Mouse (Mus musculus) midbrain, embryonic 11.5 days (tissue): ENCODE data around the gene Plxnc1. TPM values are rescaled to one million over a fixed set of nuclear protein-coding genes. Genes with fewer than 3 reads are reported as not detected.

ENCODE experiments used
- ATAC-seq: fragments of 200-750 bp; cut with Nextera tagmentation; 2 replicates; pipeline ENCODE4 v1.8.0; 2017; ENCODE audit warnings: moderate TSS enrichment, moderate library complexity; ENCODE audit not compliant: low FRiP score
- DNase-seq: peaks from one replicate; pipeline ENCODE4 v3.0.0; 2015; ENCODE audit warnings: low spot score; ENCODE audit errors: missing footprints
- H3K27ac ChIP-seq: fragments of 300-500 bp; sonication (generic); 2 replicates; pipeline ENCODE4 v1.5.1; 2014; ENCODE audit warnings: low read depth, low read length
- H3K27me3 ChIP-seq: fragments of 300-500 bp; sonication (generic); 2 replicates; pipeline ENCODE4 v1.6.1; 2014; ENCODE audit warnings: mild to moderate bottlenecking, low read length, moderate library complexity, mixed read lengths; ENCODE audit not compliant: control insufficient read depth, insufficient read depth
- H3K36me3 ChIP-seq: fragments of 300-500 bp; sonication (generic); 2 replicates; pipeline ENCODE4 v1.6.1; 2014; ENCODE audit warnings: mild to moderate bottlenecking, low read length, moderate library complexity, mixed read lengths; ENCODE audit not compliant: control insufficient read depth, insufficient read depth
- H3K4me1 ChIP-seq: fragments of 300-500 bp; sonication (generic); 2 replicates; pipeline ENCODE4 v1.6.1; 2014; ENCODE audit warnings: low read length; ENCODE audit not compliant: control insufficient read depth, insufficient read depth
- H3K4me2 ChIP-seq: fragments of 300-500 bp; sonication (generic); 2 replicates; pipeline ENCODE4 v1.6.1; 2014; ENCODE audit warnings: mild to moderate bottlenecking, moderate library complexity
- H3K4me3 ChIP-seq: fragments of 300-500 bp; sonication (generic); 2 replicates; pipeline ENCODE4 v1.5.1; 2014; ENCODE audit warnings: low read depth, low read length
- H3K9ac ChIP-seq: fragments of 300-500 bp; sonication (generic); 2 replicates; pipeline ENCODE4 v1.6.1; 2014; ENCODE audit warnings: low read length
- H3K9me3 ChIP-seq: fragments of 300-500 bp; sonication (generic); 2 replicates; pipeline ENCODE4 v1.6.1; 2016; ENCODE audit warnings: low read length; ENCODE audit not compliant: control insufficient read depth
- WGBS: fragments of 180-500 bp; shearing (Covaris S2); extraction: QIAGEN DNeasy Blood & Tissue Kit; methylation state at CpG from one replicate; pipeline ENCODE4 v1.1.7; 2014; 5-methylcytosine and 5-hydroxymethylcytosine counted together
- polyA plus RNA-seq: library from polyadenylated mRNA; unstranded; fragments of >200 nt; fragmentation: Nextera tagmentation; extraction: Ambion mirVana; gene quantifications from 2 replicates; pipeline ENCODE4 v1.2.1, GENCODE M21; 2014

The Plxnc1 gene
- polyA plus RNA-seq, 1 experiment from 2014 or later, result 6.3 TPM

DNA sequence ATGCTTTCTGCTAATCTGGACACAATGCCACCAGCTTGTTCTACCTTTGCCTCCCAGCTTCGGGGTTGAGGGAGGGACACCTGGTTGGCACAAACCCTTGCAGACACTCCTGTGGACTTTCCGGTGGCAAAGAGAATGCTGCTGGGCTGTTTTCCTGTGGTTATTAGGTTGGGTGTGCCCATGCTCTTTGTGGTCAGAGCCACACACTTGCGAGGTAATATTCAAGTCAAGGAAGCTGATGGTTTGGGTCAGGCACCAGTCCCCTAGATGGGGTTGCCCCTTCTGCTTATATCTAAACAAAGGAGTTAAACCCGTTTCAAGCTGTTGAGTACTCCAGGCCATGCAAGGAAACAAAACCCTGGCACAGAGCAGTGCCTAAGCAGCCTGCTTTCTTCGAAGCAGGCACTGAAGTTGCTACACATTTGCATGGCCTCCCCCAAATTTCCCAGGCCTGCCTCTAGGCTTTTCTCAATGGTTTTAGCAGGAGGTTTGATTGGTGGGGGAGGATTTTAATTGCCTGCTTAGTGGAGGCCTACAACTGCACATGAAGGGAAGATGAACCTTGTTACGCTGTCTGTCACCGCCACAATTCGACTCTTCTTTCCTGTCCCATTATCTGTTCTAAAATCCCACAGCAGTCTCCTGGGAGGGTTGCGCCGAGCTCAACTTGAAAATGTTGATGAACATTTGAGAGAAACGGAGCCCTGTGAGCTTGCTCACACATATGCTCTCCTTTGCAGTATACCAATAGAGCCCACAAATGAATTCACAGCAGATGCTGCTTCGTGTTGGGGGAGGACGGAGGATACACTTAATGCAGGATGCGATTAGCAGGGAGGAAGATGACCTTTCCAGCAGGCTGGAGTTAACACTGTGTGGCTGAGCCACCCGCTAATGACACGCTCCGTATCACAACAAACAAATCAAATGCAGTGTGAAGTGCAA is 132.5 kb downstream of the Plxnc1 start:
- Histone ChIP-seq H3K36me3 (no peaks in the 10 kb centered on the region), H3K27me3 (no peaks in the 10 kb centered on the region), H3K9me3 (no peaks in the 10 kb centered on the region), H3K4me2 (no peak overlapping the region), H3K4me3 (no peak overlapping the region), H3K4me1 (peaks cover 3% of the 10 kb centered on the region; the same call in 1 of the 2 replicates), H3K9ac (0 out of 2 replicates have a peak overlapping the region, but pooled peaks have one; percentile 12), H3K27ac (peak overlapping the region; percentile 14; the same call in 1 of the 2 replicates)
- peak; percentile 61; the same call in 1 of the 2 replicates for ATAC-seq
- 71% methylated on average over 17 of the region's 17 CpGs for WGBS
- no peak for DNase-seq

DNA sequence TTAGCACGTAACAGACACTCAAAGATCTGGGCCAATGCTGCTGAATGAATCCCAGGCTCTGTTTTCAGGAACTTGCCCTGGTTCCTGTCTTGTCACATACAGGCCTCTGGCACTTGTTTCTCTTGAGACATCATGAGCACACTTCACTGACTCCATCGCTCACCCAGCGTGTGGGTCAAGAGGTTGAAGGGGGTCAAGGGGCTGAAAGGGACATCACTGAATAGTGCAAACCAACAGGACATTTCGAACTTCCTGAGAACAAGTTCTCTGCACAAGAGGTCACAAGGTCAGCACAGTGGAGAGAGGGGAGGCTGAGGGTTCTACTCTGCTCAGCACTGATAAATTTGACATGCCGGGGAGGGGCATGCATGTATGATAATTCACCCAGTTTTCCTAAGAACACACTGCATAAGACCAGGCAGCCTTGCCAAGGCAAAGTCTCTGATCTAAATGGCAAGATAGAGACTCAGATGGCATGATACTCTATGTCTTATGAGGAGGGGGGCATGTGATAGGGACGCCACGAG is 134.6 kb downstream of the Plxnc1 start:
- peaks cover 3% of the 10 kb centered on the region; the same call in 1 of the 2 replicates for H3K4me1 ChIP-seq
- no peak overlapping the region for H3K27ac ChIP-seq
- no peaks in the 10 kb centered on the region for H3K9me3 ChIP-seq
- ATAC-seq, result no peak
- no peak overlapping the region for H3K4me3 ChIP-seq
- WGBS, result 77% methylated on average over 7 of the region's 7 CpGs
- no peak overlapping the region for H3K4me2 ChIP-seq
- no peak for DNase-seq
- no peaks in the 10 kb centered on the region for H3K36me3 ChIP-seq
- H3K27me3 ChIP-seq, result no peaks in the 10 kb centered on the region
- no peak overlapping the region for H3K9ac ChIP-seq

DNA sequence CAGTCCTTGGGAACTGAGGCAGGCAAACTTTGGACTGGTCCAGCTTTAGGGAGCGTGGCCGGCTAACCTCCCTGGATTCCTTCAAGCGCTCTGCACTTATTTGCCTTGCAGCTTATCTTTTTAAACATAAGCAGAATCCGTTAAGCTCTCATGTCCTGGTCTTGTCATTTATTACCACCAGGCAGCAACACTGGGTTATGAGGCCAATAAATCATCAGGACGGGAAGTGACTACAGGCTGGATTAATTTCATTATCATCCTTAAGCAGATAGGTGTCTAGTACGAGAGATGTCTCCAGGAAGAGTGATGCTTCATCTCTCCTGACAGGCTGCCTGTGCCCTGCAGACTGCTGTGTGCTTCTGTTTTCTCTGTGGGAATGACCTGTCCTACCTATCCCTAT is 136.4 kb downstream of the Plxnc1 start:
- Histone ChIP-seq H3K4me1 (peaks cover 3% of the 10 kb centered on the region; the same call in 1 of the 2 replicates), H3K4me3 (no peak overlapping the region), H3K4me2 (no peak overlapping the region), H3K27me3 (no peaks in the 10 kb centered on the region), H3K36me3 (no peaks in the 10 kb centered on the region), H3K27ac (no peak overlapping the region), H3K9ac (no peak overlapping the region), H3K9me3 (no peaks in the 10 kb centered on the region)
- no peak for ATAC-seq
- no peak for DNase-seq
- WGBS, result 84% methylated on average over 6 of the region's 6 CpGs

DNA sequence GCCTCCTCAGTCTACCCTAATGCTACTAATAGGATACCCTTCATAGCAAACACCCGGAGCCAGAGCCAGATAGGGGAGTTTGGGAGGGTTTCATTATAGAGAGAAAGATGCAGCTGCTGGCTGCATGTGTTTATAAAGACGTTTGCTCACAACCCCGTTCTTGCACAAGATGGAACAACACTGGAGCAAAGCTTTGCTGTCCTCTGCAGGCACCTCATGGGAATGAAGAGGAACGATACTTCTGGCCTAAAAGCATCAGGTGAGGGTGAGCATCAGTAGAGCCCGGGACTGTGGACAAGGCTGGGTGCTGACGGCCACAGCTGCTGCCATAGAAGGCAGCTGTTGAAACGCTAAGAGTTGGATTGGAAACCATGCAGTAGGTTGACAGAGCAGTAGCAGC is 137.3 kb downstream of the Plxnc1 start:
- Histone ChIP-seq H3K4me1 (no peaks in the 10 kb centered on the region; the same call in 1 of the 2 replicates), H3K4me3 (no peak overlapping the region), H3K27ac (no peak overlapping the region), H3K27me3 (no peaks in the 10 kb centered on the region), H3K9ac (no peak overlapping the region), H3K9me3 (no peaks in the 10 kb centered on the region), H3K4me2 (no peak overlapping the region), H3K36me3 (no peaks in the 10 kb centered on the region)
- ATAC-seq (no peak), DNase-seq (no peak)
- 87% methylated on average over 7 of the region's 7 CpGs for WGBS

DNA sequence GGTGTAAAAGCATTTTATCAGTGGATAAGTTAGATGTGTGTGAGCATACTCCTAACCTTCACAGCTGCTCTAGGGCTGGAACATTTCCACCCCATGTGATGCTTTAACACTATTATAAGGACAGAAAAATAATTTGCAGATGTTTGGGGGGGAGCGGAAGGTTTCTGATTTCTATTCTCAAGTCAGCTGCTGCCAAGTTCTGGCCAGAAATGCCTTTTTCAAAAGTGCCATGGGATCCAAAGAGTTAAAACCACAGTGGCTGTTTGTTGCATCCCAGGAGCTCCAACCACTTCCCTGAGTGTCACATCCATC is 139.8 kb downstream of the Plxnc1 start:
- Histone ChIP-seq H3K4me2 (no peak overlapping the region), H3K36me3 (no peaks in the 10 kb centered on the region), H3K27ac (no peak overlapping the region), H3K27me3 (no peaks in the 10 kb centered on the region), H3K4me1 (no peaks in the 10 kb centered on the region), H3K9ac (no peak overlapping the region), H3K9me3 (no peaks in the 10 kb centered on the region), H3K4me3 (no peak overlapping the region)
- 97% methylated on average over 1 of the region's 1 CpGs for WGBS
- DNase-seq, result no peak
- ATAC-seq, result no peak

DNA sequence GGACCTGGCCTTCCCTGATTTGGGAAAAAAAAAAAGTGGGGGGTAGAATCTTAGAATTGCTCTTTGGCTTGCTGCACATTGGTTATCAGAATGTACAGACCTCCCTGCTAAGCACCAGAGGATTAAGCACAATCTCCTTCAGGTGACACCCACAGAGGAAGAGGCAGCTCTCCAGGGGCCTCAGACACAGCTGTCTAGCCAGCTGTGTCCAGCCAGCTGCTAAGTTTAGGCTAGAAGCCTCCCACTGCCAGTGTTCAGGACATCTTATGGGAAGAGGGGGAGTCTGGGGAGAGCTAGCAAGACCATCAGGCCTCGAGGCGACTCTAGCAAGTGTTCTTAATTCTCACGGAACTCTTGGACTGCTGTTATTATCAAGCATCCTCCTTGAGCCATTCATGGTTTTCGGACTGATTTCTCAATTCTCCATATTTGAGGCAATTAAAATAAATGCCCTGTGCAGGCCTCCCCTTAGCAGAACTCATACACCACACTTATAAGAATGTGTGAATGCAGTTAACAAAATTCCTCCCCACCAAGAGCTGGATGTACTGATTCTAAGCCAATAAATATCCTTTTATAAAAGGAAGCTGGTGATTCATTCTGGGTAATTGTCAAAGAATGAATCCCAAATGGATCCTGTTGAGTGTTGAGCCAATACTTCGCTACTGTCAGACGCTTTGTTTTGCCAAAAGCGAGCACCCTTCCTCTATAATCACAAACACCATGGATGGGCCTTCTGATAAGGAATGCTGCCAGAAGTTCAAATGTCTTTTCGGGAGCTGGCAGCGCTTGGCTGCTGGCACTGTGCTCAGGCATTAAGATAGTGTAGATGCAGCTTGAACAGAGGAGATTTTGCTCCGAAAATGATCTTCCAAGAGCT is 140.4 kb downstream of the Plxnc1 start:
- no peak overlapping the region for H3K9ac ChIP-seq
- 88% methylated on average over 10 of the region's 10 CpGs for WGBS

DNA sequence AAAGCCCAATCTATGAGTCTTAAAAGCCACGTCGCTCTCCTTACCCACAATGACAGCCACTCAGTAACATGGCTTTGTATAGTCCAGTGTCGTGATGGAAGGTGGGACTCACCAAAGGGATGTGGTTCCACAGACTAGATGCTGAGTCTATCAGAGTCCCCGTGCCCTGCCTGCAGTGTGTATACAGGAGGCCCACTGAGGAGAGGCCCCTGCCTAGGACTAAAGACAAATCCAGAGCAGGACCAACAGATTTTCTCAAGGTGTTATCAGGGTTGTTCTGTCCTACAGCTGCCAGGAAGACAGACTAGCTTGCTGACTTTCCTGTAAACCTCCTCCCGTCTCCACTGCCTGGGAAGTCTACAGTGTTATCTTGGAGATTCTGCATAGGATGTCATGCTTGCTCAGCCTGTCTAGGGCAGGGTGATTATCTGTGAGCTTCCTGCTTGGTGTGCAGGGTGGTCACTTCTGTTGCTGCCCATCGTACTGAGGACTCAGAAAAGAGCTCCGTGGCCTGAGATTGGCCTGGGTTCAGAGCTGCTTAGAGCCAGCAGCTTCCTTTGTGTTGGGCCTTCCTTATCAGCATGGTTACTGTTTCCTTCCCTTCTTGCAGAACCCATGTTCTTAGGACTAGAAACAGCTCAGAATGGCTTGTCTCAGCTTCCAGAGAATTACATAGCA is 143.8 kb downstream of the Plxnc1 start:
- Histone ChIP-seq H3K4me2 (no peak overlapping the region), H3K9me3 (no peaks in the 10 kb centered on the region), H3K27me3 (no peaks in the 10 kb centered on the region), H3K36me3 (no peaks in the 10 kb centered on the region), H3K9ac (no peak overlapping the region), H3K4me3 (no peak overlapping the region), H3K27ac (no peak overlapping the region), H3K4me1 (no peaks in the 10 kb centered on the region)
- DNase-seq (no peak), ATAC-seq (no peak)
- WGBS, result 89% methylated on average over 7 of the region's 7 CpGs

More for the DNA sequence above, 140.4 kb downstream of the Plxnc1 start:
- Histone ChIP-seq H3K4me3 (no peak overlapping the region), H3K9me3 (no peaks in the 10 kb centered on the region), H3K4me2 (no peak overlapping the region), H3K27me3 (no peaks in the 10 kb centered on the region), H3K36me3 (no peaks in the 10 kb centered on the region), H3K27ac (no peak overlapping the region), H3K4me1 (no peaks in the 10 kb centered on the region)
- no peak for DNase-seq
- no peak for ATAC-seq

DNA sequence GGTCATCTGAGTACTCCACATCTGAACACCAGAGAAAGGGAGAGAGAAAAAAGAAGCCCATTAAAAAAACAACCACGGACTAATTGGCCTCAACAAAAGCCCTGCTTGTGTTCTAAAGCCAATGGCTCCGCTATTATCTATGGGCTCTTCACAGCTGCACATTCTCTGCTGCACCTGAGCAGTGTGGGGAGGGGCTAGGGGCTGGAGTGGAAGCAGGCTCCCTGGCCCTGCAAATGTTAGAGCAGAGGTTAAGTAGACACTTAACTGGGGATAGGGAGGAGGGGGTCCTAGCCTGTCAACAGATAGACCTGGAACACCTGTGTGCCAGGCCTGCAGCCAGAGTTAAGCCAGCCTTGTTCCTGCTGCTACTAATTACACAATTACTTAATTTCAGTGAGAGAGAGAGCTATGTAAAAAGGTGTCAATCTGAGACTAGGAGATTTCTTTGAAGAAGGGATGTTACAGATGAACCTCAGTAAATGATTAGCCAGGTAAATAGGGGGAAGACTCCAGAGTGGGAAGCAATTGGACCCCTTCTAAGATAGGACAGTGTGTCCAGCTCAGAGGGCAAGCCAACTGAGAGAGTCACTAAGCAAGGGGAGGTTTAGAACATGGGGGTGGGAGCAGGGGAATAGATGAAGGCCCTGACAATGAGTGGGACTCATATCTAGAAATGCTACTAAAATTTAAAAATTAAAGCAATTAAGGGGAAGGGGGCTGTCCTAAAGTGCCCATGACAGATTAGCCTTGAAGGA is 145.0 kb downstream of the Plxnc1 start:
- DNase-seq (no peak), ATAC-seq (no peak)
- Histone ChIP-seq H3K36me3 (peaks cover 4% of the 10 kb centered on the region), H3K9ac (no peak overlapping the region), H3K27ac (no peak overlapping the region), H3K27me3 (no peaks in the 10 kb centered on the region), H3K4me2 (no peak overlapping the region), H3K9me3 (no peaks in the 10 kb centered on the region), H3K4me3 (no peak overlapping the region), H3K4me1 (no peaks in the 10 kb centered on the region)
- WGBS, result 42% methylated on average over 2 of the region's 2 CpGs
